ENCODE assay signal across 9 mouse cellular contexts in the genomic region with DNA sequence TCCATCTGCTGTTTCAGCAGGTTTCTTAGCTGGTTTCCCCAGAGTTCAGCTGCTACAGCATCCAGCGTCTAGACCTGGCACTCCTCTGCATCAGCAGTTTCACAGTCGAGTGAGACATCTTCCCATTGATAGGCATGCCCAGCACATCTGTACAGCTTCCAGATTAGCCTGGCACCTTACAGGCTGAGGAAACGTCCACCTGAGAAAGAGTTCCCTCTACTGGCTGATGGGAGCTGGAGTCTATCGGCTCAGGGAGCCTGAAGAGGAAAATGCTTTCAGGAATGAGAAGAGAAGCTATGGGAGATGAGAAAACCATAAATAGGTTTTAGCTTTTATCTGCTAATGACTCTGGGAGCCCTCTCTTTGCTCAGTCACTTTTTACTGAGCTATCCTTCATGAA.
DNase-seq lines count a peak whose midpoint lies in the region; ATAC-seq and TF ChIP-seq lines count a peak whose summit lies in the region.
"Had no signal": no experiment of that assay in that cellular context is flagged by ENCODE, and none has a peak within 500 bp of the region (broad histone marks: within the 10 kb centered on the region; RNA-seq: fewer than 3 reads in every experiment).

No protein-coding gene starts in this region.

- H3K4me3 ChIP-seq in heart, adult 2 months: no peak overlapping the region
- no peak overlapping the region for H3K4me3 ChIP-seq in liver, embryonic 14.5 days (ENCODE audit: insufficient read depth in 1 of 2, low read depth in 2 of 2, low read length in 2 of 2)
- H3K4me3 ChIP-seq: myocyte had no signal

- no peak for DNase-seq in heart, adult 2 months
- DNase-seq in heart, postnatal 4 days: no peak
- no peak for DNase-seq in liver, embryonic 14.5 days (ENCODE audit: low read depth in 3 of 3, low spot score in 3 of 3)
- no peak for DNase-seq in liver
- peak; percentile 39 for DNase-seq in kidney, adult 9 months
- peak; percentile 3 for DNase-seq in retina, adult 2 months (ENCODE audit: low read depth, low spot score)
- DNase-seq in neural tube, embryonic 10.5 days (ENCODE audit: extremely low spot score, low spot score): no peak

- ATAC-seq in liver, embryonic 14.5 days (ENCODE audit: insufficient read depth): no peak
- ATAC-seq in activated CD4-positive, CD25-positive, alpha-beta regulatory T cell, adult 4 months: no peak

- no peak for TF ChIP-seq EP300 in heart, adult 2 months (IDR thresholded peaks at IDR 0.05; ENCODE audit: insufficient read depth, low read depth, low read length)
- TF ChIP-seq EP300 in liver, embryonic 14.5 days (IDR thresholded peaks at IDR 0.05; ENCODE audit: low read depth): no peak

- H3K36me3 ChIP-seq in heart, adult 2 months (ENCODE audit: control insufficient read depth, insufficient read depth, low read length): no peaks in the 10 kb centered on the region
- no peaks in the 10 kb centered on the region for H3K36me3 ChIP-seq in liver, embryonic 14.5 days (replicated peaks; ENCODE audit: control insufficient read depth, insufficient read depth, low read depth)

- TF ChIP-seq POLR2A in heart, adult 2 months (IDR thresholded peaks at IDR 0.05; ENCODE audit: insufficient read depth, low read depth, low read length): no peak

- TF ChIP-seq CTCF in heart, adult 2 months (IDR thresholded peaks at IDR 0.05): peak; percentile 63
- TF ChIP-seq CTCF in liver, embryonic 14.5 days (IDR thresholded peaks at IDR 0.05; ENCODE audit: low read depth): peak; percentile 26

- no peak overlapping the region for H3K27ac ChIP-seq in heart, adult 2 months
- H3K27ac ChIP-seq in liver, embryonic 14.5 days: no peak overlapping the region

- no peaks in the 10 kb centered on the region for H3K27me3 ChIP-seq in heart, adult 2 months (ENCODE audit: control insufficient read depth, insufficient read depth, low read length)
- H3K27me3 ChIP-seq in liver, embryonic 14.5 days (ENCODE audit: control insufficient read depth, insufficient read depth, low read length): no peaks in the 10 kb centered on the region

- 27% methylated on average over 4 of the region's 4 CpGs for WGBS in heart, adult 2 months
- 32% methylated on average over 4 of the region's 4 CpGs for WGBS in liver, embryonic 14.5 days (ENCODE audit: insufficient replicate concordance)

- H3K9me3 ChIP-seq in liver, embryonic 14.5 days (ENCODE audit: control insufficient read depth, low read length): no peaks in the 10 kb centered on the region

- H3K79me2 ChIP-seq in heart, adult 2 months (replicated peaks; ENCODE audit: control insufficient read depth, insufficient read depth, low read length): no peaks in the 10 kb centered on the region

- no peaks in the 10 kb centered on the region for H3K4me1 ChIP-seq in heart, adult 2 months (ENCODE audit: control insufficient read depth, insufficient read depth, low read length)
- H3K4me1 ChIP-seq in liver, embryonic 14.5 days (replicated peaks; ENCODE audit: control insufficient read depth in 2 of 2, insufficient read depth in 2 of 2, low read length in 1 of 2): no peaks in the 10 kb centered on the region; a peak in 1 of 4 replicates

- no peak overlapping the region for H3K9ac ChIP-seq in heart, adult 2 months (ENCODE audit: low read depth, low read length)
- H3K9ac ChIP-seq in liver, embryonic 14.5 days (replicated peaks): no peak overlapping the region

- intact Hi-C loops in heart, adult 2 months (cut with DNase I): loop anchor here (5.0 kb wide), 1 partner anchor 111 kb away; no protein-coding TSS in a partner anchor

- no peak overlapping the region for H3K4me2 ChIP-seq in liver, embryonic 14.5 days (ENCODE audit: low read depth)

Comparison
In these comparisons a context has a peak if more than half of its experiments do, and no peak if none do; other contexts are left out.
1. DNase-seq: peak in kidney, adult 9 months (single experiment) and retina, adult 2 months (single experiment); none in heart, adult 2 months (0 of 2), heart, postnatal 4 days (single experiment), liver, embryonic 14.5 days (0 of 3), liver (single experiment) and neural tube, embryonic 10.5 days (single experiment).